Mouse (Mus musculus) bone marrow macrophage, adult 2 months (primary cell): Measurements from ENCODE around the gene Gm5127.

Experiments used
- CTCF ChIP-seq: IDR thresholded peaks from 2 replicates; pipeline ENCODE4 v1.5.1; 2012; ENCODE audit warnings: low read depth, mild to moderate bottlenecking, low read length, moderate library complexity
- POLR2A ChIP-seq: IDR thresholded peaks from 2 replicates; pipeline ENCODE4 v1.6.1; 2012; ENCODE audit warnings: mild to moderate bottlenecking, low read depth, low read length, borderline replicate concordance

GRCm38 (mm10) chrX:106595904-106596303 is 12.9 kb downstream of the Gm5127 start:
- TF ChIP-seq CTCF: no peak
- TF ChIP-seq POLR2A: no peak
